Mouse (Mus musculus) limb, embryonic 11.5 days (tissue): ENCODE results near the gene Tinagl1. TPM values are rescaled to one million over a fixed set of nuclear protein-coding genes. Genes with fewer than 3 reads are reported as not detected.

Experiments used
- ATAC-seq: fragments of 200-750 bp; cut with Nextera tagmentation; 2 replicates; pipeline ENCODE4 v1.8.0; 2017; ENCODE audit warnings: low read depth; ENCODE audit not compliant: insufficient number of reproducible peaks, low FRiP score, low TSS enrichment
- DNase-seq: peaks from one replicate; pipeline ENCODE4 v3.0.0-alpha.2; 2015; ENCODE audit warnings: low spot score
- H3K27ac ChIP-seq: fragments of 300-500 bp; sonication (generic); replicated peaks from 2 replicates; pipeline ENCODE4 v1.5.1; 2014; ENCODE audit warnings: low read depth, mild to moderate bottlenecking, low read length
- H3K27me3 ChIP-seq: fragments of 300-500 bp; sonication (generic); 2 replicates; pipeline ENCODE4 v1.6.1; 2014; ENCODE audit warnings: mild to moderate bottlenecking, low read length, mixed read lengths; ENCODE audit not compliant: control insufficient read depth, insufficient read depth
- H3K36me3 ChIP-seq: fragments of 300-500 bp; sonication (generic); 2 replicates; pipeline ENCODE4 v1.6.1; 2014; ENCODE audit warnings: mild to moderate bottlenecking, low read length, moderate library complexity, mixed read lengths; ENCODE audit not compliant: control insufficient read depth, insufficient read depth
- H3K4me1 ChIP-seq: fragments of 300-500 bp; sonication (generic); 2 replicates; pipeline ENCODE4 v1.6.1; 2014; ENCODE audit warnings: low read length, mixed read lengths; ENCODE audit not compliant: control insufficient read depth, insufficient read depth
- H3K4me2 ChIP-seq: fragments of 300-500 bp; sonication (generic); 2 replicates; pipeline ENCODE4 v1.6.1; 2014; ENCODE audit warnings: low read depth, mild to moderate bottlenecking, moderate library complexity; ENCODE audit not compliant: severe bottlenecking
- H3K4me3 ChIP-seq: fragments of 300-500 bp; sonication (generic); 2 replicates; pipeline ENCODE4 v1.5.1; 2014; ENCODE audit warnings: low read depth, low read length
- H3K9ac ChIP-seq: fragments of 300-500 bp; sonication (generic); 2 replicates; pipeline ENCODE4 v1.6.1; 2014; ENCODE audit warnings: mild to moderate bottlenecking, low read length
- H3K9me3 ChIP-seq: fragments of 300-500 bp; sonication (generic); 2 replicates; pipeline ENCODE4 v1.6.1; 2016; ENCODE audit warnings: low read length; ENCODE audit not compliant: control insufficient read depth
- WGBS: fragments of 180-500 bp; shearing (Covaris S2); extraction: QIAGEN DNeasy Blood & Tissue Kit; methylation state at CpG from one replicate; pipeline ENCODE4 v1.1.7; 2014; 5-methylcytosine and 5-hydroxymethylcytosine counted together
- polyA plus RNA-seq: library from polyadenylated mRNA; unstranded; fragments of >200 nt; fragmentation: Nextera tagmentation; extraction: Ambion mirVana; gene quantifications from 2 replicates; pipeline ENCODE4 v1.2.1, GENCODE M21; 2014

Gene Tinagl1
- polyA plus RNA-seq, 1 experiment from 2014 or later = 6.9 TPM

GRCm38 (mm10) chr4:130148405-130148804 lies 26.5 kb downstream of the Tinagl1 start:
- H3K27ac ChIP-seq = no peak overlapping the region
- WGBS = 73% methylated on average over 10 of the region's 10 CpGs
- H3K4me1 ChIP-seq = no peaks in the 10 kb centered on the region
- DNase-seq (no peak), ATAC-seq (no peak)
- no peaks in the 10 kb centered on the region for H3K9me3 ChIP-seq
- no peaks in the 10 kb centered on the region for H3K27me3 ChIP-seq
- no peak overlapping the region for H3K4me3 ChIP-seq
- no peak overlapping the region for H3K4me2 ChIP-seq
- no peaks in the 10 kb centered on the region for H3K36me3 ChIP-seq
- H3K9ac ChIP-seq = no peak overlapping the region

GRCm38 (mm10) chr4:130141786-130142185 lies 33.1 kb downstream of the Tinagl1 start:
- Histone ChIP-seq H3K36me3 (no peaks in the 10 kb centered on the region), H3K27ac (no peak overlapping the region), H3K4me1 (peaks cover 7% of the 10 kb centered on the region), H3K9ac (no peak overlapping the region), H3K4me3 (no peak overlapping the region), H3K27me3 (peaks cover 39% of the 10 kb centered on the region), H3K4me2 (no peak overlapping the region), H3K9me3 (no peaks in the 10 kb centered on the region)
- DNase-seq (no peak), ATAC-seq (no peak)
- 72% methylated on average over 3 of the region's 3 CpGs for WGBS

- Histone ChIP-seq H3K4me3 (no peak overlapping the region), H3K27me3 (peaks cover 41% of the 10 kb centered on the region), H3K36me3 (no peaks in the 10 kb centered on the region), H3K27ac (no peak overlapping the region), H3K9me3 (no peaks in the 10 kb centered on the region), H3K9ac (no peak overlapping the region), H3K4me2 (no peak overlapping the region), H3K4me1 (peaks cover 7% of the 10 kb centered on the region)
- 70% methylated on average over 9 of the region's 9 CpGs for WGBS
- ATAC-seq (no peak), DNase-seq (no peak)
Measured at GRCm38 (mm10) chr4:130140992-130141402, 33.9 kb downstream of the Tinagl1 start.

- peaks cover 7% of the 10 kb centered on the region for H3K4me1 ChIP-seq
- peak within 1 kb of the TSS; percentile 7; the same call in 1 of the 2 replicates for H3K9ac ChIP-seq
- H3K27ac ChIP-seq = no peak within 1 kb of the TSS
- DNase-seq = no peak
- peak within 1 kb of the TSS; percentile 31 for H3K4me3 ChIP-seq
- peak within 1 kb of the TSS; percentile 69 for H3K4me2 ChIP-seq
- no peak for ATAC-seq
- no peaks in the 10 kb centered on the region for H3K9me3 ChIP-seq
- H3K36me3 ChIP-seq = no peaks in the 10 kb centered on the region
- peaks cover 41% of the 10 kb centered on the region for H3K27me3 ChIP-seq
- 1% methylated on average over 15 of the region's 15 CpGs for WGBS
Measured at GRCm38 (mm10) chr4:130139214-130139492, 35.8 kb downstream of the Tinagl1 start, which contains the start of gene Hcrtr1. TSS of gene Hcrtr1 (minus strand) at chr4:130139359.

GRCm38 (mm10) chr4:130138441-130139213 lies 36.3 kb downstream of the Tinagl1 start:
- H3K4me1 ChIP-seq = peaks cover 7% of the 10 kb centered on the region
- ATAC-seq = peak; percentile 51
- no peaks in the 10 kb centered on the region for H3K9me3 ChIP-seq
- H3K27me3 ChIP-seq = peaks cover 41% of the 10 kb centered on the region
- H3K4me3 ChIP-seq = peak overlapping the region; percentile 31
- H3K36me3 ChIP-seq = no peaks in the 10 kb centered on the region
- peak; percentile 91 for DNase-seq
- H3K4me2 ChIP-seq = peak overlapping the region; percentile 69
- H3K9ac ChIP-seq = peak overlapping the region; percentile 7; the same call in 1 of the 2 replicates
- WGBS = 1% methylated on average over 54 of the region's 57 CpGs
- no peak overlapping the region for H3K27ac ChIP-seq

- DNase-seq = no peak
- Histone ChIP-seq H3K9me3 (no peaks in the 10 kb centered on the region), H3K27ac (no peak overlapping the region), H3K4me1 (no peaks in the 10 kb centered on the region), H3K4me2 (no peak overlapping the region), H3K27me3 (peaks cover 14% of the 10 kb centered on the region), H3K36me3 (no peaks in the 10 kb centered on the region), H3K4me3 (no peak overlapping the region), H3K9ac (no peak overlapping the region)
- WGBS = 66% methylated on average over 6 of the region's 6 CpGs
- no peak for ATAC-seq
Measured at GRCm38 (mm10) chr4:130133399-130133798, 41.5 kb downstream of the Tinagl1 start.

- H3K4me3 ChIP-seq = no peak overlapping the region
- ATAC-seq (no peak), DNase-seq (no peak)
- H3K4me1 ChIP-seq = no peaks in the 10 kb centered on the region
- no peak overlapping the region for H3K9ac ChIP-seq
- no peaks in the 10 kb centered on the region for H3K9me3 ChIP-seq
- H3K27me3 ChIP-seq = 0 out of 2 replicates have a peak, but pooled peaks cover 2% of the 10 kb centered on the region
- H3K36me3 ChIP-seq = peaks cover 2% of the 10 kb centered on the region; the same call in 1 of the 2 replicates
- no peak overlapping the region for H3K4me2 ChIP-seq
- WGBS = 86% methylated on average over 7 of the region's 7 CpGs
- H3K27ac ChIP-seq = no peak overlapping the region
Measured at GRCm38 (mm10) chr4:130131448-130132105, 43.3 kb downstream of the Tinagl1 start.

- no peak overlapping the region for H3K4me2 ChIP-seq
- peaks cover 2% of the 10 kb centered on the region; the same call in 1 of the 2 replicates for H3K36me3 ChIP-seq
- H3K9me3 ChIP-seq = no peaks in the 10 kb centered on the region
- H3K4me3 ChIP-seq = no peak overlapping the region
- H3K9ac ChIP-seq = no peak overlapping the region
- 0 out of 2 replicates have a peak, but pooled peaks cover 4% of the 10 kb centered on the region for H3K4me1 ChIP-seq
- H3K27ac ChIP-seq = no peak overlapping the region
- H3K27me3 ChIP-seq = no peaks in the 10 kb centered on the region
- 57% methylated on average over 13 of the region's 13 CpGs for WGBS
- ATAC-seq = no peak
- no peak for DNase-seq
Measured at GRCm38 (mm10) chr4:130130641-130131350, 44.1 kb downstream of the Tinagl1 start.
